Mouse (Mus musculus) embryonic facial prominence, embryonic 14.5 days (tissue): ENCODE measurements around the gene Cyp2b13. TPM values are rescaled to one million over a fixed set of nuclear protein-coding genes. Genes with fewer than 3 reads are reported as not detected.

Source experiments
- polyA plus RNA-seq: library from polyadenylated mRNA; unstranded; fragments of >200 nt; fragmentation: Nextera tagmentation; extraction: Ambion mirVana; gene quantifications from 2 replicates; pipeline ENCODE4 v1.2.1, GENCODE M21; 2014

The Cyp2b13 gene
- polyA plus RNA-seq, 1 experiment from 2014 or later, result not detected

Other genes starting within 250 kb of the Cyp2b13 start
- gene Cyp2s1, start 244.6 kb upstream of the Cyp2b13 start, polyA plus RNA-seq, result 4.1 TPM in 2 replicates
- gene Cyp2b10, start 163.9 kb upstream of the Cyp2b13 start, polyA plus RNA-seq, result not detected in 2 replicates
- gene Cyp2b9, start 111.9 kb downstream of the Cyp2b13 start, polyA plus RNA-seq, result not detected in 2 replicates
- gene Vmn1r184, start 198.8 kb downstream of the Cyp2b13 start, polyA plus RNA-seq, result not detected in 2 replicates
- gene Cyp2a4, start 245.7 kb downstream of the Cyp2b13 start, polyA plus RNA-seq, result not detected in 2 replicates